Mouse (Mus musculus) testis, postnatal 10 days (tissue): ENCODE measurements around the gene Trim66.
A peak's percentile ranks its signal among the peaks of the same experiment; 100 is the strongest.

Experiments used
- DNase-seq: peaks from one replicate; pipeline ENCODE4 v3.0.0; 2021; ENCODE audit warnings: low spot score

The Trim66 gene

GRCm38 (mm10) chr7:109448060-109448459 is 59.9 kb downstream of the Trim66 start:
- no peak for DNase-seq

- DNase-seq = peak; percentile 65
These were observed 62.9 kb downstream of the Trim66 start for GRCm38 (mm10) chr7:109445012-109445411.

GRCm38 (mm10) chr7:109442739-109443138 is 65.2 kb downstream of the Trim66 start:
- DNase-seq = no peak

- no peak for DNase-seq
These were observed 67.2 kb downstream of the Trim66 start for GRCm38 (mm10) chr7:109440697-109441269.

GRCm38 (mm10) chr7:109438781-109439591 is 68.9 kb downstream of the Trim66 start, which contains the start of gene Stk33:
TSS of gene Stk33 (minus strand) at chr7:109439081.
- peak; percentile 64 for DNase-seq

- no peak for DNase-seq
These were observed 83.3 kb downstream of the Trim66 start for GRCm38 (mm10) chr7:109424422-109425159.

- no peak for DNase-seq
These were observed 85.1 kb downstream of the Trim66 start for GRCm38 (mm10) chr7:109422803-109423202.

- DNase-seq = no peak
These were observed 102.4 kb downstream of the Trim66 start for GRCm38 (mm10) chr7:109405491-109405890.

GRCm38 (mm10) chr7:109399299-109399698 is 108.6 kb downstream of the Trim66 start:
- DNase-seq = no peak
